Mouse (Mus musculus) heart, embryonic 10.5 days (tissue): ENCODE measurements around the gene Glce. TPM values are rescaled to one million over a fixed set of nuclear protein-coding genes. Genes with fewer than 3 reads are reported as not detected.

Experiments
- DNase-seq: peaks from one replicate; pipeline ENCODE4 v3.0.0-alpha.2; 2017; ENCODE audit warnings: low spot score
- H3K27ac ChIP-seq: fragments of 300-500 bp; sonication (generic); 2 replicates; pipeline ENCODE4 v1.5.1; 2016; ENCODE audit warnings: mild to moderate bottlenecking
- H3K27me3 ChIP-seq: fragments of 300-500 bp; sonication (generic); 2 replicates; pipeline ENCODE4 v1.6.1; 2016; ENCODE audit warnings: mild to moderate bottlenecking; ENCODE audit not compliant: poor library complexity, insufficient read depth, severe bottlenecking
- H3K36me3 ChIP-seq: fragments of 300-500 bp; sonication (generic); 2 replicates; pipeline ENCODE4 v1.6.1; 2016; ENCODE audit warnings: mild to moderate bottlenecking, moderate library complexity
- H3K4me1 ChIP-seq: fragments of 300-500 bp; sonication (generic); 2 replicates; pipeline ENCODE4 v1.6.1; 2016; ENCODE audit warnings: mild to moderate bottlenecking
- H3K4me3 ChIP-seq: fragments of 300-500 bp; sonication (generic); 2 replicates; pipeline ENCODE4 v1.5.1; 2016; ENCODE audit warnings: mild to moderate bottlenecking, moderate library complexity
- H3K9me3 ChIP-seq: fragments of 300-500 bp; sonication (generic); 2 replicates; pipeline ENCODE4 v1.6.1; 2016; ENCODE audit warnings: mild to moderate bottlenecking, moderate library complexity
- WGBS: fragments of 180-500 bp; shearing (Covaris S2); methylation state at CpG from one replicate; pipeline ENCODE4 v1.1.7; 2016; 5-methylcytosine and 5-hydroxymethylcytosine counted together
- polyA plus RNA-seq: library from polyadenylated mRNA; unstranded; fragments of >200 nt; fragmentation: Nextera tagmentation; extraction: Ambion mirVana; gene quantifications from 2 replicates; pipeline ENCODE4 v1.2.1, GENCODE M21; 2016

The Glce gene
- polyA plus RNA-seq = 15.6 and 17.6 TPM in 2 replicates

- no peaks in the 10 kb centered on the region for H3K9me3 ChIP-seq
- under 1% methylated on average over 51 of the region's 51 CpGs for WGBS
These were observed at the start of gene Glce for GRCm38 (mm10) chr9:62122508-62123215. Gene Glce, minus strand, starts transcription at chr9:62122655.

GRCm38 (mm10) chr9:62172239-62172638 lies 49.8 kb upstream of the Glce start:
- 74% methylated on average over 3 of the region's 3 CpGs for WGBS
- no peaks in the 10 kb centered on the region for H3K36me3 ChIP-seq

More at GRCm38 (mm10) chr9:62122508-62123215, at the start of gene Glce:
- H3K27ac ChIP-seq = peak within 1 kb of the TSS; percentile 96
- H3K27me3 ChIP-seq = peaks cover 4% of the 10 kb centered on the region; the same call in 1 of the 2 replicates
- no peaks in the 10 kb centered on the region for H3K36me3 ChIP-seq
- peak; percentile 99 for DNase-seq
- H3K4me1 ChIP-seq = peaks cover 7% of the 10 kb centered on the region
- H3K4me3 ChIP-seq = peak within 1 kb of the TSS; percentile 91

GRCm38 (mm10) chr9:62170921-62171320 lies 48.5 kb upstream of the Glce start:
- no peaks in the 10 kb centered on the region for H3K9me3 ChIP-seq
- no peaks in the 10 kb centered on the region for H3K36me3 ChIP-seq
- DNase-seq = no peak
- no peak overlapping the region for H3K4me3 ChIP-seq
- no peak overlapping the region for H3K27ac ChIP-seq
- H3K4me1 ChIP-seq = peaks cover 5% of the 10 kb centered on the region; the same call in 1 of the 2 replicates
- H3K27me3 ChIP-seq = 0 out of 2 replicates have a peak, but pooled peaks cover 10% of the 10 kb centered on the region
- WGBS = 79% methylated on average over 2 of the region's 2 CpGs

More at GRCm38 (mm10) chr9:62172239-62172638, 49.8 kb upstream of the Glce start:
- 0 out of 2 replicates have a peak, but pooled peaks cover 6% of the 10 kb centered on the region for H3K27me3 ChIP-seq
- H3K4me3 ChIP-seq = no peak overlapping the region
- DNase-seq = no peak
- H3K4me1 ChIP-seq = peaks cover 5% of the 10 kb centered on the region; the same call in 1 of the 2 replicates
- no peaks in the 10 kb centered on the region for H3K9me3 ChIP-seq
- H3K27ac ChIP-seq = no peak overlapping the region

GRCm38 (mm10) chr9:62166621-62167020 lies 44.2 kb upstream of the Glce start:
- H3K9me3 ChIP-seq = no peaks in the 10 kb centered on the region
- H3K27ac ChIP-seq = no peak overlapping the region
- 63% methylated on average over 5 of the region's 5 CpGs for WGBS
- peaks cover 16% of the 10 kb centered on the region; the same call in 1 of the 2 replicates for H3K27me3 ChIP-seq
- H3K4me1 ChIP-seq = no peaks in the 10 kb centered on the region
- no peak for DNase-seq
- no peak overlapping the region for H3K4me3 ChIP-seq
- H3K36me3 ChIP-seq = no peaks in the 10 kb centered on the region

GRCm38 (mm10) chr9:62166186-62166585 lies 43.7 kb upstream of the Glce start:
- DNase-seq = no peak
- 77% methylated on average over 4 of the region's 4 CpGs for WGBS

GRCm38 (mm10) chr9:62162889-62163291 lies 40.4 kb upstream of the Glce start:
- no peak for DNase-seq
- H3K27ac ChIP-seq = no peak overlapping the region
- peaks cover 7% of the 10 kb centered on the region; the same call in 1 of the 2 replicates for H3K4me1 ChIP-seq

More at GRCm38 (mm10) chr9:62166186-62166585, 43.7 kb upstream of the Glce start:
- Histone ChIP-seq H3K36me3 (no peaks in the 10 kb centered on the region), H3K4me1 (0 out of 2 replicates have a peak, but pooled peaks cover under 1% of the 10 kb centered on the region), H3K27ac (no peak overlapping the region), H3K9me3 (no peaks in the 10 kb centered on the region), H3K4me3 (no peak overlapping the region), H3K27me3 (peaks cover 16% of the 10 kb centered on the region; the same call in 1 of the 2 replicates)

GRCm38 (mm10) chr9:62160788-62161187 lies 38.3 kb upstream of the Glce start:
- WGBS = 69% methylated on average over 6 of the region's 6 CpGs
- no peaks in the 10 kb centered on the region for H3K36me3 ChIP-seq
- H3K4me1 ChIP-seq = peaks cover 7% of the 10 kb centered on the region; the same call in 1 of the 2 replicates
- peak overlapping the region; percentile 22; the same call in 1 of the 2 replicates for H3K27ac ChIP-seq
- H3K4me3 ChIP-seq = no peak overlapping the region
- H3K9me3 ChIP-seq = no peaks in the 10 kb centered on the region
- peaks cover 6% of the 10 kb centered on the region; the same call in 1 of the 2 replicates for H3K27me3 ChIP-seq
- DNase-seq = no peak

More at GRCm38 (mm10) chr9:62162889-62163291, 40.4 kb upstream of the Glce start:
- WGBS = 53% methylated on average over 4 of the region's 4 CpGs
- H3K4me3 ChIP-seq = no peak overlapping the region
- H3K27me3 ChIP-seq = peaks cover 16% of the 10 kb centered on the region; the same call in 1 of the 2 replicates
- H3K9me3 ChIP-seq = no peaks in the 10 kb centered on the region
- H3K36me3 ChIP-seq = no peaks in the 10 kb centered on the region

- no peak overlapping the region for H3K4me3 ChIP-seq
- no peak overlapping the region for H3K27ac ChIP-seq
- 85% methylated on average over 4 of the region's 4 CpGs for WGBS
- DNase-seq = no peak
- H3K9me3 ChIP-seq = no peaks in the 10 kb centered on the region
- H3K27me3 ChIP-seq = no peaks in the 10 kb centered on the region
- H3K36me3 ChIP-seq = no peaks in the 10 kb centered on the region
- peaks cover 7% of the 10 kb centered on the region for H3K4me1 ChIP-seq
These were observed 36.3 kb upstream of the Glce start for GRCm38 (mm10) chr9:62158746-62159145.

- Histone ChIP-seq H3K4me3 (no peak overlapping the region), H3K27me3 (no peaks in the 10 kb centered on the region), H3K9me3 (no peaks in the 10 kb centered on the region), H3K4me1 (peaks cover 3% of the 10 kb centered on the region), H3K36me3 (no peaks in the 10 kb centered on the region), H3K27ac (no peak overlapping the region)
- no peak for DNase-seq
- 61% methylated on average over 4 of the region's 4 CpGs for WGBS
These were observed 33.4 kb upstream of the Glce start for GRCm38 (mm10) chr9:62155821-62156220.

- H3K4me1 ChIP-seq = no peaks in the 10 kb centered on the region; the same call in 1 of the 2 replicates
- H3K27ac ChIP-seq = no peak overlapping the region
- WGBS = 71% methylated on average over 6 of the region's 6 CpGs
These were observed 32.9 kb upstream of the Glce start for GRCm38 (mm10) chr9:62155400-62155799.

GRCm38 (mm10) chr9:62154956-62155355 lies 32.5 kb upstream of the Glce start:
- H3K27ac ChIP-seq = no peak overlapping the region
- H3K4me1 ChIP-seq = no peaks in the 10 kb centered on the region; the same call in 1 of the 2 replicates
- no peaks in the 10 kb centered on the region for H3K9me3 ChIP-seq
- no peak overlapping the region for H3K4me3 ChIP-seq
- no peaks in the 10 kb centered on the region for H3K27me3 ChIP-seq
- no peaks in the 10 kb centered on the region for H3K36me3 ChIP-seq
- WGBS = 71% methylated on average over 7 of the region's 7 CpGs
- DNase-seq = no peak

More at GRCm38 (mm10) chr9:62155400-62155799, 32.9 kb upstream of the Glce start:
- no peak for DNase-seq
- no peaks in the 10 kb centered on the region for H3K27me3 ChIP-seq
- no peak overlapping the region for H3K4me3 ChIP-seq
- H3K9me3 ChIP-seq = no peaks in the 10 kb centered on the region
- no peaks in the 10 kb centered on the region for H3K36me3 ChIP-seq

- no peaks in the 10 kb centered on the region for H3K27me3 ChIP-seq
- H3K27ac ChIP-seq = no peak overlapping the region
- no peaks in the 10 kb centered on the region; the same call in 1 of the 2 replicates for H3K4me1 ChIP-seq
- no peaks in the 10 kb centered on the region for H3K9me3 ChIP-seq
- H3K36me3 ChIP-seq = no peaks in the 10 kb centered on the region
- no peak overlapping the region for H3K4me3 ChIP-seq
- no peak for DNase-seq
- WGBS = 64% methylated on average over 3 of the region's 3 CpGs
These were observed 32.1 kb upstream of the Glce start for GRCm38 (mm10) chr9:62154551-62154950.

- H3K27me3 ChIP-seq = no peaks in the 10 kb centered on the region
- H3K4me1 ChIP-seq = no peaks in the 10 kb centered on the region; the same call in 1 of the 2 replicates
- H3K27ac ChIP-seq = no peak overlapping the region
- H3K4me3 ChIP-seq = no peak overlapping the region
- 79% methylated on average over 7 of the region's 7 CpGs for WGBS
- DNase-seq = no peak
- H3K36me3 ChIP-seq = no peaks in the 10 kb centered on the region
- no peaks in the 10 kb centered on the region for H3K9me3 ChIP-seq
These were observed 30.8 kb upstream of the Glce start for GRCm38 (mm10) chr9:62153263-62153662.
